Mouse (Mus musculus): ENCODE data around the gene Hist1h2ab.

DNA sequence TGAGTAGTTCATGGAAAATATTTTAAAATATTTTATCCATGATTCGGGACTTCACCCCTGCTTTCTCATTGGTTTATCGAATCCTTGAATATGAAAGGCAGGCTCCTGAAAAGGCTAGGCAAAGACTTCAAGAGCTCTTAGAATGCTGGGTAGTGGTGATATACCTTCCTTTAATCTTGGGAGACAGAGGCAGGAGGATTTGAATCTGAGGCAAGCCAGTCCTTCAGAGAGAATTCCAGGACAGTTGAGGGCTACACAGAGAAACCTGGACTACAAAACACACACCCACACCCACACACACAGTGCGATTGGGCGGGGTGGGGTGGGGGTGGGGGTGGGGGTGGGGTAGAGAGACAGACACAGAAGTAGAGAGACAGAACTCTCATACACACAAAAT, 3.0 kb upstream of the Hist1h2ab start:
- TF ChIP-seq NANOG (IDR thresholded peaks at IDR 0.05; ENCODE audit: borderline replicate concordance, low read length), result no peak
- TF ChIP-seq CTCF (conservative IDR thresholded peaks at IDR 0.05; ENCODE audit: low read length), result no peak

Data from E14TG2a.4 (cell line).